Mouse (Mus musculus): ENCODE data around the gene Orm2. TPM values are rescaled to one million over a fixed set of nuclear protein-coding genes. Genes with fewer than 3 reads are reported as not detected.

Orm2 gene
- polyA plus RNA-seq, 1 experiment from 2014 or later, result not detected

- no peak overlapping the region for H3K9ac ChIP-seq (replicated peaks; ENCODE audit: low read depth, low read length)
- H3K27me3 ChIP-seq (ENCODE audit: control insufficient read depth, insufficient read depth, low read length), result no peaks in the 10 kb centered on the region
- no peak overlapping the region for H3K4me3 ChIP-seq (ENCODE audit: low read depth, low read length)
- H3K4me1 ChIP-seq (ENCODE audit: control insufficient read depth, insufficient read depth, low read length), result no peaks in the 10 kb centered on the region
- no peak for ATAC-seq (ENCODE audit: insufficient number of reproducible peaks, insufficient read depth, low FRiP score, low read depth)
- H3K27ac ChIP-seq (ENCODE audit: low read length), result no peak overlapping the region
- no peaks in the 10 kb centered on the region for H3K9me3 ChIP-seq (ENCODE audit: control insufficient read depth, low read depth, low read length)
- H3K4me2 ChIP-seq (replicated peaks; ENCODE audit: low read depth, low read length), result no peak overlapping the region
- 57% methylated on average over 3 of the region's 3 CpGs for WGBS
- no peaks in the 10 kb centered on the region for H3K36me3 ChIP-seq (ENCODE audit: control insufficient read depth, insufficient read depth, low read length)
Observed at GRCm38 (mm10) chr4:63343608-63344007, 18.6 kb upstream of the Orm2 start.

DNA sequence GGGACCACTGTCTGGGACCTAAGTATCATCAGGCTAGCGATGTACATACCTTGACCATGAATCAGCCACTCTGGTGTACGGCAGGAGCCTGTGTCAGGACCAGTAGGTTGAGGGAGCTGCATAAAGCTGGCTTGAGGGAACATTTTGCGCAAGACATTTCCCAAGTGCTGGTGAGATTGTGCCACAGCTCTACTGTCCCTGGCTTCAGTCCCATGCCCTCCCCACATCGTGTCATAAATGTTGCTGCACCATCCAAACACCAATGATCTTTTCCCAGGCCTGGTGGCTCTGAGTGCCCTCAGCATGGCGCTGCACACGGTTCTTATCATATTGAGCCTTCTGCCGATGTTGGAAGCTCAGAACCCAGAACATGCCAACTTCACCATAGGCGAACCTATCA lies 18.0 kb upstream of the Orm2 start, which contains the start of gene Orm1:
Gene Orm1, plus strand, starts transcription at position 266 of the 400 bp plus-strand sequence.
- H3K27ac ChIP-seq (ENCODE audit: low read length), result 0 out of 2 replicates have a peak within 1 kb of the TSS, but pooled peaks have one; percentile 4
- H3K4me1 ChIP-seq (ENCODE audit: control insufficient read depth, insufficient read depth, low read length), result no peaks in the 10 kb centered on the region

GRCm38 (mm10) chr4:63345261-63345660 lies 17.0 kb upstream of the Orm2 start:
- no peaks in the 10 kb centered on the region for H3K27me3 ChIP-seq (ENCODE audit: control insufficient read depth, insufficient read depth, low read length)
- no peaks in the 10 kb centered on the region for H3K36me3 ChIP-seq (ENCODE audit: control insufficient read depth, insufficient read depth, low read length)
- no peak overlapping the region for H3K9ac ChIP-seq (replicated peaks; ENCODE audit: low read depth, low read length)
- peak; percentile 24; the same call in 1 of the 2 replicates for ATAC-seq (ENCODE audit: insufficient number of reproducible peaks, insufficient read depth, low FRiP score, low read depth)
- no peak overlapping the region for H3K4me3 ChIP-seq (ENCODE audit: low read depth, low read length)
- H3K4me1 ChIP-seq (ENCODE audit: control insufficient read depth, insufficient read depth, low read length), result no peaks in the 10 kb centered on the region
- H3K9me3 ChIP-seq (ENCODE audit: control insufficient read depth, low read depth, low read length), result no peaks in the 10 kb centered on the region
- 0 out of 2 replicates have a peak overlapping the region, but pooled peaks have one; percentile 4 for H3K27ac ChIP-seq (ENCODE audit: low read length)
- H3K4me2 ChIP-seq (replicated peaks; ENCODE audit: low read depth, low read length), result no peak overlapping the region

More for the DNA sequence above, 18.0 kb upstream of the Orm2 start, which contains the start of gene Orm1:
- H3K4me3 ChIP-seq (ENCODE audit: low read depth, low read length), result no peak within 1 kb of the TSS
- H3K27me3 ChIP-seq (ENCODE audit: control insufficient read depth, insufficient read depth, low read length), result no peaks in the 10 kb centered on the region
- H3K36me3 ChIP-seq (ENCODE audit: control insufficient read depth, insufficient read depth, low read length), result no peaks in the 10 kb centered on the region
- no peak for ATAC-seq (ENCODE audit: insufficient number of reproducible peaks, insufficient read depth, low FRiP score, low read depth)
- no peak within 1 kb of the TSS for H3K4me2 ChIP-seq (replicated peaks; ENCODE audit: low read depth, low read length)
- no peaks in the 10 kb centered on the region for H3K9me3 ChIP-seq (ENCODE audit: control insufficient read depth, low read depth, low read length)
- H3K9ac ChIP-seq (replicated peaks; ENCODE audit: low read depth, low read length), result no peak within 1 kb of the TSS
- WGBS, result 79% methylated on average over 8 of the region's 8 CpGs

DNA sequence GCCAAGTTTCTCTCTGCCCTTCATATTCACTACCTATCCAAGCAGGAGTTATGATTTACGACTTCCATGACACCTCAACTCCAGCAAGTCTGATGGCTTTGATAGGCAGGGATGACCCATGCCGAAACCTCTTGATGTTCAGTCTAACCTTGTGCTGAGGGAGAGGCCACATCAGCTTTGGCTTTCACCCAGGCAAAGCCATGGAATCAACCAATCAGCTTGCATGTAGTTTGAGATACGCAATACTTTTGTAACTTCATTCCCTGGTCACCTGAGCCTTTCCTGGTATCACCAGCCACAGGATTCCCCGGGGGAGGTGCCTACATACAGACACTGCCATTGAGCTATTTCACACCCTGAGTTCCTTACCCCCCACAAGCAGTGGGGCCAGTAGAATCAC lies 15.6 kb upstream of the Orm2 start:
- Histone ChIP-seq H3K9me3 (ENCODE audit: control insufficient read depth, low read depth, low read length) (no peaks in the 10 kb centered on the region), H3K27me3 (ENCODE audit: control insufficient read depth, insufficient read depth, low read length) (no peaks in the 10 kb centered on the region), H3K27ac (ENCODE audit: low read length) (no peak overlapping the region), H3K4me1 (ENCODE audit: control insufficient read depth, insufficient read depth, low read length) (no peaks in the 10 kb centered on the region), H3K36me3 (ENCODE audit: control insufficient read depth, insufficient read depth, low read length) (no peaks in the 10 kb centered on the region), H3K4me3 (ENCODE audit: low read depth, low read length) (no peak overlapping the region), H3K9ac (replicated peaks; ENCODE audit: low read depth, low read length) (no peak overlapping the region), H3K4me2 (replicated peaks; ENCODE audit: low read depth, low read length) (no peak overlapping the region)
- 81% methylated on average over 4 of the region's 4 CpGs for WGBS
- ATAC-seq (ENCODE audit: insufficient number of reproducible peaks, insufficient read depth, low FRiP score, low read depth), result no peak

DNA sequence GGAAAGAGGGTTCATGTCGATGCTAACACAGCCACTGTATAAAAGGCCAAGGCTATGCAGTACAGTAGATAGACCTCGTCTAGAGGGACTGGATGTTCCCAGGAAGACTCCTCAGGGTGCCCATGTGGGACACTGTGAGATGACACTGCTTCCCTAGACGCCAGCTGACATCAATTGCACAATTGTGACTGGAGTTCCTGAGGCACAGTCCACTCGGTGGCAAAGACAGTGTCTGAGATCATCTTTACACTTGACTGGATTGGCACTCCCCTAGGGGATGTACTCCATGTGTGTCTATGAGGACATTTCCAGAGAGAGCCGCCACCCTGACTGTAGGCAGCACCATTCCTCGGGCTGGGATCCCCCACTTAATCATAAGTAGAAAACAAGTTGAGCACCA lies 13.7 kb upstream of the Orm2 start:
- Histone ChIP-seq H3K27ac (ENCODE audit: low read length) (no peak overlapping the region), H3K4me2 (replicated peaks; ENCODE audit: low read depth, low read length) (no peak overlapping the region), H3K9me3 (ENCODE audit: control insufficient read depth, low read depth, low read length) (no peaks in the 10 kb centered on the region), H3K9ac (replicated peaks; ENCODE audit: low read depth, low read length) (no peak overlapping the region), H3K4me3 (ENCODE audit: low read depth, low read length) (no peak overlapping the region), H3K36me3 (ENCODE audit: control insufficient read depth, insufficient read depth, low read length) (no peaks in the 10 kb centered on the region), H3K4me1 (ENCODE audit: control insufficient read depth, insufficient read depth, low read length) (no peaks in the 10 kb centered on the region), H3K27me3 (ENCODE audit: control insufficient read depth, insufficient read depth, low read length) (no peaks in the 10 kb centered on the region)
- WGBS, result 72% methylated on average over 6 of the region's 6 CpGs
- ATAC-seq (ENCODE audit: insufficient number of reproducible peaks, insufficient read depth, low FRiP score, low read depth), result no peak

GRCm38 (mm10) chr4:63355877-63356665 lies 6.2 kb upstream of the Orm2 start, which contains the start of gene Orm3:
Gene Orm3 (plus strand): TSS chr4:63356162.
- H3K27me3 ChIP-seq (ENCODE audit: control insufficient read depth, insufficient read depth, low read length), result no peaks in the 10 kb centered on the region
- ATAC-seq (ENCODE audit: insufficient number of reproducible peaks, insufficient read depth, low FRiP score, low read depth), result no peak
- no peak within 1 kb of the TSS for H3K27ac ChIP-seq (ENCODE audit: low read length)
- H3K9ac ChIP-seq (replicated peaks; ENCODE audit: low read depth, low read length), result no peak within 1 kb of the TSS
- no peaks in the 10 kb centered on the region for H3K36me3 ChIP-seq (ENCODE audit: control insufficient read depth, insufficient read depth, low read length)
- no peaks in the 10 kb centered on the region for H3K4me1 ChIP-seq (ENCODE audit: control insufficient read depth, insufficient read depth, low read length)
- no peak within 1 kb of the TSS for H3K4me2 ChIP-seq (replicated peaks; ENCODE audit: low read depth, low read length)
- H3K4me3 ChIP-seq (ENCODE audit: low read depth, low read length), result no peak within 1 kb of the TSS
- no peaks in the 10 kb centered on the region for H3K9me3 ChIP-seq (ENCODE audit: control insufficient read depth, low read depth, low read length)
- 92% methylated on average over 4 of the region's 4 CpGs for WGBS

- Histone ChIP-seq H3K27me3 (ENCODE audit: control insufficient read depth, insufficient read depth, low read length) (no peaks in the 10 kb centered on the region), H3K9ac (replicated peaks; ENCODE audit: low read depth, low read length) (no peak overlapping the region), H3K36me3 (ENCODE audit: control insufficient read depth, insufficient read depth, low read length) (no peaks in the 10 kb centered on the region), H3K4me1 (ENCODE audit: control insufficient read depth, insufficient read depth, low read length) (no peaks in the 10 kb centered on the region), H3K4me2 (replicated peaks; ENCODE audit: low read depth, low read length) (no peak overlapping the region), H3K27ac (ENCODE audit: low read length) (no peak overlapping the region), H3K4me3 (ENCODE audit: low read depth, low read length) (no peak overlapping the region), H3K9me3 (ENCODE audit: control insufficient read depth, low read depth, low read length) (no peaks in the 10 kb centered on the region)
- ATAC-seq (ENCODE audit: insufficient number of reproducible peaks, insufficient read depth, low FRiP score, low read depth), result no peak
- 56% methylated on average over 2 of the region's 2 CpGs for WGBS
Observed at GRCm38 (mm10) chr4:63356981-63357570, 5.2 kb upstream of the Orm2 start.

- ATAC-seq (ENCODE audit: insufficient number of reproducible peaks, insufficient read depth, low FRiP score, low read depth), result no peak
- WGBS, result 85% methylated on average over 6 of the region's 6 CpGs
- Histone ChIP-seq H3K36me3 (ENCODE audit: control insufficient read depth, insufficient read depth, low read length) (no peaks in the 10 kb centered on the region), H3K27ac (ENCODE audit: low read length) (no peak overlapping the region), H3K4me1 (ENCODE audit: control insufficient read depth, insufficient read depth, low read length) (no peaks in the 10 kb centered on the region), H3K27me3 (ENCODE audit: control insufficient read depth, insufficient read depth, low read length) (no peaks in the 10 kb centered on the region), H3K4me3 (ENCODE audit: low read depth, low read length) (no peak overlapping the region), H3K9ac (replicated peaks; ENCODE audit: low read depth, low read length) (no peak overlapping the region), H3K9me3 (ENCODE audit: control insufficient read depth, low read depth, low read length) (no peaks in the 10 kb centered on the region), H3K4me2 (replicated peaks; ENCODE audit: low read depth, low read length) (no peak overlapping the region)
Observed at GRCm38 (mm10) chr4:63359861-63360260, 2.4 kb upstream of the Orm2 start.

All from stomach, embryonic 14.5 days (tissue).